Mouse (Mus musculus) embryonic fibroblast, embryonic 13.5 days (primary cell): ENCODE measurements around the gene Ankrd17.

Experiments
- CTCF ChIP-seq: IDR thresholded peaks from 2 replicates; pipeline ENCODE4 v1.5.1; 2011; ENCODE audit warnings: mild to moderate bottlenecking, control low read depth, low read length, moderate library complexity, borderline replicate concordance; ENCODE audit not compliant: insufficient read depth
- POLR2A ChIP-seq: IDR thresholded peaks from 2 replicates; pipeline ENCODE4 v1.6.1; 2011; ENCODE audit warnings: low read depth, mild to moderate bottlenecking, control low read depth, low read length, moderate library complexity

- TF ChIP-seq CTCF, result no peak
- no peak for TF ChIP-seq POLR2A
Measured at GRCm38 (mm10) chr5:90217791-90218190, 148.6 kb downstream of the Ankrd17 start.
